Comparison of ENCODE assay signal across 8 mouse cellular contexts in the genomic region with DNA sequence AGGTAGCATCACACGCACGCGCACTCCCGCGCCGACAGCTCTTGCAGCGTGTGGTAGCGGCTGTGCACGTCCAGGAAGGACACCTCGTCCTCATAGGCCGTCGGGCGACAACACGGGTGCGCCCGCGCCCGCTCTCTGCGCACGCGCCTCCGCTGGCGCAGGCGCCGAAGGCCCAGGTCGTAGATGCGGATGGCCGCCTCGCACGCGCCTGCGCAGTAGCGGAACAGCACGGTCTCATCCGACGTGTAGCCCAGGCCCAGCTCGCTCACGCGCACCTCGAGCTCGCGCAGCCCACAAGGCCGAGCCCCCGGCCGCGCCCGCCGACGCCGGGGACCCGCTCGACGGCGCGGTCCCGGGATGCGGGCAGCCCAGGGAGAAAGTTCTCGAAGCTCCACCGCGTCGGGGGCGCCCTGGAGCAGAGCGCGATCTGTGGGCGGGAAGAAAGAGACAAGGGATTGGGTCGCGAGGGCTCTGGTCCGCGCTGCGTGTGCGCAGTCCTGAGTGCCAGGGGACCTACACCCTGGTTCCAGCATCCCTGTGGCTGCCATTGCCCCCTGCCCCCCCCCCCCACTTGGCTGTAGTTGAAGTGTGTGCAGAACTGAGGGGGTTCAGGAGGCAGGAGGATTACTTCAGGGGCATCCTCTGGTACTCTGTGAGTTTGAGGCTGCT. TPM values are rescaled to one million over a fixed set of nuclear protein-coding genes. Genes with fewer than 3 reads are reported as not detected.
A peak's percentile ranks its signal among the peaks of the same experiment; 100 is the strongest.
DNase-seq lines count a peak whose midpoint lies in the region; ATAC-seq and TF ChIP-seq lines count a peak whose summit lies in the region.

No protein-coding gene starts in this region.

- H3K4me3 ChIP-seq in erythroblast, embryonic 14.5 days (replicated peaks) = peak overlapping the region; percentile 49
- peak overlapping the region; percentile 11; the same call in 1 of the 2 replicates for H3K4me3 ChIP-seq in liver, adult 2 months (ENCODE audit: insufficient read depth, low read depth, low read length)
- peak overlapping the region; percentile 34 for H3K4me3 ChIP-seq in neural tube, embryonic 13.5 days

- no peaks in the 10 kb centered on the region for H3K36me3 ChIP-seq in erythroblast, embryonic 14.5 days (ENCODE audit: control insufficient read depth)
- no peaks in the 10 kb centered on the region for H3K36me3 ChIP-seq in liver, adult 2 months (ENCODE audit: control insufficient read depth, insufficient read depth, low read length)
- H3K36me3 ChIP-seq in neural tube, embryonic 13.5 days = no peaks in the 10 kb centered on the region

- H3K4me2 ChIP-seq in neural tube, embryonic 13.5 days = peak overlapping the region; percentile 49

- TF ChIP-seq POLR2A in liver, adult 2 months (IDR thresholded peaks at IDR 0.05; ENCODE audit: extremely low read depth, insufficient read depth, low read length) = no peak

- DNase-seq in brain, adult 2 months (ENCODE audit: low read depth, low spot score) = peak; percentile 52
- DNase-seq in heart, postnatal 14 days = peak; percentile 49 to 58
- DNase-seq in liver, adult 2 months (ENCODE audit: extremely low read depth, low read depth, low spot score) = no peak
- no peak for DNase-seq in layer of hippocampus, adult 9-11 months
- DNase-seq in cerebellum, adult 18-20 months = no peak

- WGBS in liver, adult 2 months = 26% methylated on average over 70 of the region's 71 CpGs
- WGBS in neural tube, embryonic 13.5 days = 21% methylated on average over 71 of the region's 71 CpGs

- H3K9me3 ChIP-seq in erythroblast, embryonic 14.5 days (ENCODE audit: control insufficient read depth, low read length) = peaks cover 12% of the 10 kb centered on the region
- no peaks in the 10 kb centered on the region for H3K9me3 ChIP-seq in neural tube, embryonic 13.5 days

- no peak for TF ChIP-seq CTCF in liver, adult 2 months (IDR thresholded peaks at IDR 0.05; ENCODE audit: low read depth, low read length)

- H3K27ac ChIP-seq in liver, adult 2 months (replicated peaks; ENCODE audit: insufficient read depth, low read depth, low read length) = no peak overlapping the region
- no peak overlapping the region for H3K27ac ChIP-seq in neural tube, embryonic 13.5 days (replicated peaks)

- H3K27me3 ChIP-seq in erythroblast, embryonic 14.5 days (ENCODE audit: control insufficient read depth) = peaks cover 91% of the 10 kb centered on the region
- peaks cover 4% of the 10 kb centered on the region; the same call in 1 of the 2 replicates for H3K27me3 ChIP-seq in liver, adult 2 months (ENCODE audit: control insufficient read depth, insufficient read depth, low read length)
- peaks cover 84% of the 10 kb centered on the region for H3K27me3 ChIP-seq in neural tube, embryonic 13.5 days

- no peak for ATAC-seq in erythroblast, adult 5-6 weeks (replicated peaks; ENCODE audit: low FRiP score, poor library complexity, severe bottlenecking)
- peak; percentile 79 for ATAC-seq in neural tube, embryonic 13.5 days (ENCODE audit: low read depth)

- peaks cover 24% of the 10 kb centered on the region for H3K4me1 ChIP-seq in erythroblast, embryonic 14.5 days (ENCODE audit: control insufficient read depth)
- H3K4me1 ChIP-seq in liver, adult 2 months (ENCODE audit: control insufficient read depth, insufficient read depth, low read length) = no peaks in the 10 kb centered on the region
- 0 out of 2 replicates have a peak, but pooled peaks cover 10% of the 10 kb centered on the region for H3K4me1 ChIP-seq in neural tube, embryonic 13.5 days (replicated peaks)

- no peaks in the 10 kb centered on the region for H3K79me2 ChIP-seq in liver, adult 2 months (ENCODE audit: control insufficient read depth, insufficient read depth, low read length)

- intact Hi-C loops in heart, postnatal 14 days (cut with DNase I) = no loop called here

- H3K9ac ChIP-seq in liver, adult 2 months (ENCODE audit: low read depth, low read length) = no peak overlapping the region
- peak overlapping the region; percentile 48; the same call in 1 of the 2 replicates for H3K9ac ChIP-seq in neural tube, embryonic 13.5 days

RNA-seq across cellular contexts. Expression of gene Nrtn, which starts 5.8 kb away (rescaled TPM):
- 1.4 and 2.2 TPM in 2 replicates for polyA plus RNA-seq in erythroblast, embryonic 14.5 days (2012)
- total RNA-seq in erythroblast, adult 5-6 weeks (2015; ENCODE audit: low replicate concordance) = not detected in 2 replicates
- 0.51 TPM in 1 of 2 replicates, not detected in the other for total RNA-seq in erythroblast, adult 5-6 weeks (2017; ENCODE audit: low replicate concordance)
- total RNA-seq in heart, postnatal 14 days (2021) = 10 to 100 TPM; 19.7 to 20.0 TPM
- 0.83 and 1.3 TPM in 2 replicates for total RNA-seq in liver, adult 2 months (2014; rRNA removed)
- 1.9 and 3.6 TPM in 2 replicates for polyA plus RNA-seq in liver, adult 2 months (2012; rRNA removed)
- polyA plus RNA-seq in neural tube, embryonic 13.5 days (2015; fragmentation: Nextera tagmentation; extraction: Ambion mirVana) = 1.1 and 1.7 TPM in 2 replicates

RNA-seq across cellular contexts. Expression of gene Dus3l, which starts 13.0 kb away (rescaled TPM):
- 2.7 and 3.2 TPM in 2 replicates for polyA plus RNA-seq in erythroblast, embryonic 14.5 days (2012)
- total RNA-seq in erythroblast, adult 5-6 weeks (2015; ENCODE audit: low replicate concordance) = 0.84 and 5.6 TPM in 2 replicates
- 5.4 and 5.9 TPM in 2 replicates for total RNA-seq in erythroblast, adult 5-6 weeks (2017; ENCODE audit: low replicate concordance)
- 10 to 100 TPM; 19.6 to 21.6 TPM for total RNA-seq in heart, postnatal 14 days (2021)
- 7.2 and 11.9 TPM in 2 replicates for total RNA-seq in liver, adult 2 months (2014; rRNA removed)
- polyA plus RNA-seq in liver, adult 2 months (2012; rRNA removed) = 19.7 and 25.7 TPM in 2 replicates
- 61.5 and 64.6 TPM in 2 replicates for polyA plus RNA-seq in neural tube, embryonic 13.5 days (2015; fragmentation: Nextera tagmentation; extraction: Ambion mirVana)

RNA-seq across cellular contexts. Expression of gene Prr22, which starts 18.5 kb away (rescaled TPM):
- polyA plus RNA-seq in erythroblast, embryonic 14.5 days (2012) = 0.66 and 0.78 TPM in 2 replicates
- not detected in 2 replicates for total RNA-seq in erythroblast, adult 5-6 weeks (2015; ENCODE audit: low replicate concordance)
- total RNA-seq in erythroblast, adult 5-6 weeks (2017; ENCODE audit: low replicate concordance) = not detected in 2 replicates
- total RNA-seq in heart, postnatal 14 days (2021) = under 1 TPM; 0.48 to 0.49 TPM
- 0.18 TPM in 1 of 2 replicates, not detected in the other for total RNA-seq in liver, adult 2 months (2014; rRNA removed)
- polyA plus RNA-seq in liver, adult 2 months (2012; rRNA removed) = 0.85 and 1.5 TPM in 2 replicates
- 0.95 and 1.1 TPM in 2 replicates for polyA plus RNA-seq in neural tube, embryonic 13.5 days (2015; fragmentation: Nextera tagmentation; extraction: Ambion mirVana)

RNA-seq across cellular contexts. Expression of gene Vmac, which starts 33.7 kb away (rescaled TPM):
- polyA plus RNA-seq in erythroblast, embryonic 14.5 days (2012) = 0.22 and 0.55 TPM in 2 replicates
- total RNA-seq in erythroblast, adult 5-6 weeks (2015; ENCODE audit: low replicate concordance) = 0.38 and 1.0 TPM in 2 replicates
- total RNA-seq in erythroblast, adult 5-6 weeks (2017; ENCODE audit: low replicate concordance) = 1.4 and 8.3 TPM in 2 replicates
- total RNA-seq in heart, postnatal 14 days (2021) = 1 to 10 TPM; 5.3 to 7.6 TPM
- 8.9 and 10.7 TPM in 2 replicates for total RNA-seq in liver, adult 2 months (2014; rRNA removed)
- 12.3 and 15.2 TPM in 2 replicates for polyA plus RNA-seq in liver, adult 2 months (2012; rRNA removed)
- 16.3 and 17.5 TPM in 2 replicates for polyA plus RNA-seq in neural tube, embryonic 13.5 days (2015; fragmentation: Nextera tagmentation; extraction: Ambion mirVana)

RNA-seq across cellular contexts. Expression of gene Ndufa11, which starts 34.0 kb away (rescaled TPM):
- 70.5 and 83.1 TPM in 2 replicates for polyA plus RNA-seq in erythroblast, embryonic 14.5 days (2012)
- 17.7 and 29.7 TPM in 2 replicates for total RNA-seq in erythroblast, adult 5-6 weeks (2015; ENCODE audit: low replicate concordance)
- 21.3 and 29.1 TPM in 2 replicates for total RNA-seq in erythroblast, adult 5-6 weeks (2017; ENCODE audit: low replicate concordance)
- 100 to 1,000 TPM; 796 to 811 TPM for total RNA-seq in heart, postnatal 14 days (2021)
- 110 and 146 TPM in 2 replicates for total RNA-seq in liver, adult 2 months (2014; rRNA removed)
- 462 and 466 TPM in 2 replicates for polyA plus RNA-seq in liver, adult 2 months (2012; rRNA removed)
- polyA plus RNA-seq in neural tube, embryonic 13.5 days (2015; fragmentation: Nextera tagmentation; extraction: Ambion mirVana) = 542 and 575 TPM in 2 replicates

Comparison
In these comparisons a context has a peak if more than half of its experiments do, and no peak if none do; other contexts are left out.
1. DNase-seq: peak in brain, adult 2 months (single experiment) and heart, postnatal 14 days (2 of 2); none in liver, adult 2 months (single experiment), layer of hippocampus, adult 9-11 months (single experiment) and cerebellum, adult 18-20 months (0 of 2).
2. Peak in every context shown above with its lines, with median percentiles within 50 percentile points of each other: H3K4me3 ChIP-seq.